Mouse (Mus musculus) liver, postnatal 0 days (tissue): ENCODE measurements at regions not wholly inside any gene's neighbourhood (a gene's known extent, or its start where the extent isn't known, plus 50 kb on each side); places are given as distances from the start of the nearest gene placed in this dataset.

ENCODE experiments used
- CTCF ChIP-seq: sonication (generic); IDR thresholded peaks from 2 replicates; pipeline ENCODE4 v1.5.1; 2016; ENCODE audit warnings: antibody characterized with exemption, low read depth
- EP300 ChIP-seq: IDR thresholded peaks from 2 replicates; pipeline ENCODE4 v1.6.1; 2016; ENCODE audit warnings: antibody characterized with exemption, low read depth, mild to moderate bottlenecking

- no peak for TF ChIP-seq EP300
- TF ChIP-seq CTCF, result peak; percentile 74
Measured at GRCm38 (mm10) chr14:80269179-80269951, 285.5 kb downstream of the Olfm4 start.
